Mouse (Mus musculus): Measurements from ENCODE around the gene Elovl5. TPM values are rescaled to one million over a fixed set of nuclear protein-coding genes. Genes with fewer than 3 reads are reported as not detected.

The Elovl5 gene
- total RNA-seq, 2 experiments from 2014 or later, result 70.4 to 73.1 TPM

DNA sequence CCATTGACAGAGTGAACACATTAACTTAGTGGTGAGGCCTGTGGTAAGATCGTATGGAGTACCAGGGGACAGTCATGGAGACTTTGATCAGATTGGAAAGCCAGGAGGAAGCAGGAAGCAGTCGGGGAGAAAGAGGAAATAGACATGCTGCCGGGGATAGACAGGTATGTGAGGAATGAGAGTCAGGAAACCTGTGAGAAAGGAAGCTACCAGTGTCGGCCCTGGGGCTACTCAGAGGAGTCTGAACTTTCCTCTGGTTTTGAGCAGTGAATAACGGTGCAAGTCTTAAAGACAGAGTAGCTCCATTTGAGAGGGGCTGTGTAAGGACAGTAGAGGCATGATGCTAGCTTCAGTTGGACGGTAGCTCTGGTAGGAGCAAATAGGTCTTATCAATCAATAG is 10.3 kb downstream of the Elovl5 start:
- no peak for DNase-seq (ENCODE audit: low spot score in 2 of 2)

DNA sequence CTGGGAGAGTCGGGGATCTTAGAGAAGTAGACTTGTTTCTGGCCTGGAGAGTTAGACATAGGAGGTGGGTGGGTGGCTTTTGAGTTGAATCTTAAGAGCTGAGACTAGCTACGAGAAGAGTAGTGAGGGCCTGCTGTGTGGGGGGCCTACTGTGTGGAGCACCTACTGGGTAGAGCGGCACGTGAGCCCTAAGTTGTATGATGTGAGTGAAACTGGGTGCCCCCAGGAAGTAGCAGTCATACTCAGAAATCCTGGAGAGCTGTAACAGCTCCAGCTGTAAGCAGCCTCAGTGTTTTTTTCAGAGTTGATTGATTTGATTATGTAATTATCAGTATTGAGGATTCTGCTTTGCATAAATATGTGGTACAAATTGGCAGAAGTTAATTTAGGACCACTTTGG is 11.6 kb downstream of the Elovl5 start:
- no peak for DNase-seq (ENCODE audit: low spot score in 2 of 2)

DNA sequence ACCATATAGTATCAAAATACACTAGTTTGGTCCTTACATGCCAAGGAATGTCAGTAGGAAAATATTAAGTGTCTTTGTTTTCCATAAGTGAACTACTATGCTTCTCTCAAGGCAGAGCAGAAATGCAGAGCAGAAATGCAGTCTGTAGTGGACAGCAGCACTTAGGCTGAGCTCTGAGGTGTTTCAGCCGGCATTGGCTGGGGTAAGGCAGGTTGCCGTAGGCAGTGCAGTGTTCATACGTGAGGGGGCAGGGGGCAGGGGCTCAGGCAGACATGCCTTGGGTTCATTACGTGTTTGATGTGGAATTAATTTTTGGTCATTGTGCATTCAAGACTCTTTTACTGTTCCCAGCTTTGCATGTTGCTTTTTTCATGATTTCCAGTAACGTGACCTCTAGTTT is 12.1 kb downstream of the Elovl5 start:
- DNase-seq (ENCODE audit: low spot score in 2 of 2), result no peak

DNA sequence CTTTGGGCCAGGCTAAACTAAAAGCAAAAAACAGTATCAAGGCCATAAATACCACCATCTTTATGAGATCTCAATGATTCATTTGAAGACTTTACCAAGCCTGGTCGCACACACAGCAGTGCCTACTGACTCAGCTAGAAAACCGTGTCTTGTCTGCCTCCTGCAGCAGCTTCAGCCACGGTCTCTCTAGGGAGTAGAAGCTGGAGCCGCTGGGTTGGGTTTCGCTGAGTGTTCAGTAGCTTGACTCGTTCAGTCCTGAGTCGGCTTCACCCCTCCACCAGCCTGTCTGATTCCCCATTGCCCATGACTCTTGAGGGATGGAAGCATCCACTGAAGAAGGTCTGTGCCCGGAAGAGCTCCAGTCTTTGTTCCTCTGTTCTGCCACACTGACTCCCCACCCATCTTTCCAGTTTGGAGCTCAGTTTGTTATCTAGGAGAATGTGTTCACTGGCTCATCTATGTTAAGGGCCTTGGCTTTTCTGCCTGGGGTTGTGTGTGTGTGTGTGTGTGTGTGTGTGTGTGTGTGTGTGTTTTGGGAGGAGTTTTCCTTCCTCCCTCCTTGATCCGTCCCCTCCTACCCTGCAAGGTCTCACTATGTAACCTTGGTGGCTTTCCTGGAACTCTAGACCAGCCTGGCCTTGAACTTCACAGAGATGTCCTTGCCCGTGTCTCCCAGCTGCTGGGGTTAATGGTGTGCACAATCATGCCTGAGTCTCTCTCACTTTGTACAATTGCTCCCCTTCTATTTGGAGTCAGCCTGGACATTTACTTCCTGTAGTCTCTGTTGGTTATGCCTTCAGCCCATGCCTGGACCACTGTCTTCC is 13.1 kb downstream of the Elovl5 start:
- no peak for DNase-seq (ENCODE audit: low spot score in 2 of 2)

DNA sequence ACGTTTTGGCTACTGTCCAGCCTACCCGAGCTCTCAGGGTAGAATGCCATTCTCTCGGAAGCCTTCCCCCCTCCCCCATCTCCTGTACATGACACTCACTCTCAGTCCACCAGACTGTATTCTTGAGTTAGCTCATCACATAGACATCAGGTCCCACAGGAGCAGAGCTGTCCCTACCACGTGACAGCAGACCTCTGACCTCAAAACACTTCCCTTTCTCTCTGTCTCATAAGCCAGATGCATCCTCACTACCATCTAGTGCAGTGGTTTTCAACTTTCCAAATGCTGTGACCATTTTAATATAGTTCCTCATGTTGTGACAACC is 13.7 kb downstream of the Elovl5 start:
- DNase-seq (ENCODE audit: low spot score in 2 of 2), result no peak

DNA sequence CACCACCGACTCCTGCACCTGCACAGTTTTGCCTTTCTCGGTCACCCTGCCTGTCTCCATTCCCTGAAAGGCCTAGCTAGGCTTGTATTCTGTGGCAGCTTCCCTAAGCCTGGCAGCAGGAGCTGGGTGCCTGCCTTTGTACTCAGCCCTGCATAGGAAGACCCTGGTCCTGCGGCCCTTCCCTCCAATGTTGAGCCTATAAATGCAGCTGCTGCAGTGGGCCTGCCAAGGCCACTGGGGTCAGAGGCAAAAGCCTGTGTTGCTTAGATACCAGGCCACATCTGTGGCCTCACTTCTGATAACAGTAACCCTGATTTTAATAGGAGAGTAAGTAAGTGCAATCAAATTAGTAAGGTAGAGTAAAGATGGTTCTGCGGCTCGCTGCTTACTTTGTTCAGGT is 14.6 kb downstream of the Elovl5 start:
- DNase-seq (ENCODE audit: low spot score in 2 of 2), result no peak

DNA sequence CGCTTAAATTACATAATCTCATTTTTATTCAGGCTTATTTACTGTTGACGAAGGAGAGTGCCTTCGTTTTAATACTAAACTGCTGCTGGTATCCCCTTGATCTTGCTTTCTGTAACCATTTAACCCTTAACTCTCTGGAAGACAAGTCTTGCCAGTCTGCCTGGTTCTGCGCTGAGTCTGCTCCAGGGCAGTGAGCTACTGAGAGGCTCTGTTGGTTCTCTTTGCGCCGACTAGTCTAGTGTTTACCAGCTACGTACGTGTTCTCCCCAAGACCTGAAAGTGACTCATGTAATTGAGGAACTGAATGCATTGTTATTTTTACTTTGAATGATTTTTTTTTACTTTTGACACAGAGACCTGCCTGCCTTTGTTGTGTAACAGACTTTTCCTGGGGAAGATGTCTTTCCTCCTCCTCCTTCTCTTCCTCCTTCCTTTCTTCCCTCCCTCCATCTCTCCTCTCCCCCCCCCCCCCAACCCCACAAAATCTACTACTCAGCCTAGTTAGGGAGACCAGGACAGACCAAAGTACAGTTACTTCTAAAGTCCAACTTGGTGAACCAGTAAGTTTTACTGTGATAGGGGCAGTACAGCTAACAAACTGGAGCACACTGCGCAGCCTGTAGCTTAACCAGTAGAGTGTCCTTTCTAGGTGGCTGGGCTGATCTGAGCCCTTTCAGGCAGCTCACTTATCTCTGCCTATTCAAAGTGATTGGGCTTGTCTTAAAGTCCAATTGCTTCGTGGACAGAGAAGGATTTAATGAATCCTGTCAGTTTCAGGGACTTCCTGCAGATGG is 18.9 kb downstream of the Elovl5 start:
- DNase-seq (ENCODE audit: low spot score in 2 of 2), result no peak

DNA sequence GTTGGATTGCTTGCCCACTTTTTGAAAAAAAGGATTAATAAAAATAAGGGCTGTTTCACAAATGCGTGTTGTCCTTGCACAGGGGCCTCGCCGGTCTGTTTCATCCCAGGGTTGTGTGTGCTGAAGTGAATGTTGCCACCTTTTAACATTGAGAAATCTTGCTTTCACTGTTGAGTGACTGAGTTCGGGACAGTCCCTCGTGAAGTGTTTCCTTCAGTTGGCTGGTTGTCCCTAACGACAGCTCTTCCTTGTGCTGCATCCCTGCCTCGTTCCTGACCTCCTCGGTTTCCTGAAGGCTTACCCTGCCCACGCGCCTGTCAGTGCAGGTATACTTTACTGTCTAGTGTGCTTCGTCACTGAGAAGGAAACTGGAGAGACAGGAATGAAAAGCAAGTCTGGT is 20.7 kb downstream of the Elovl5 start:
- no peak for DNase-seq (ENCODE audit: low spot score in 2 of 2)

DNA sequence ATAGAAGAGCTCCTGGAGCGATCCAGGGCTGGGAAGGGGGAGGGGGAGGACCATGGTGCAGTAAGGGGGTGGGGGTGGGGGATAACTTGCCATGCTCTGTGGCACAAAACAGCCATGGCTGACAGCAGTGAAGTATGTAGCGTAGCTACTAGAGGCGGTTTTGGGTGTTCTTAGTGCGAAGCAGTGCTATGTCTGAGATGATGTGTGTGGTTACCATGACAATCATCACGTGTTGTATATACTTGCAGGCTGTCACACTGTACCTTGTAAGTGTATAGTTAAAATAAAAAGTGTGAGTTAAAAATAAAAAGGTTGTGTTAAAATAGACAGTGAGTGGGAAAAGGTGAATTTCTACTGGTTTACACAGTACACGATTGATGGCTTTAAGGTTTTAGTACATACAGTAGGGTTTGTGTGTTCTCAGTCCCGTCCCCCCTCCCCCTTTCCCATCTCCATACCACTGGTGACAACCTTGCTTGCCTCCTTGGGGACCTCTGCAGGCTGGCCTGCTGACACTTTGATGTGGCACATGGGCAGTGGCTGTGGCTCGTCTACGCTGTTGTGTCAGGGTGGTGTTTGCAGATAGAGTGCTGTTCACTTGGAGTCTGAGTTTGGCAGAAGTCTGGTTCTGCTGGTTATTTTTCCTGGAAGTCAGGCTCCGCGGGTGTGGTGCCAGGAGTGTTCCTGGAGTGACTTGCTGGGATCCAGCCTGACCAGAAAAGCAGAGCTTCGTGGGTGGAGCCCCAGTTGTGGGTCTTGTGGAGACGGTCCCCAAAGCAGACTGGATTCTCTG is 21.8 kb downstream of the Elovl5 start:
- no peak for DNase-seq (ENCODE audit: low spot score in 2 of 2)

DNA sequence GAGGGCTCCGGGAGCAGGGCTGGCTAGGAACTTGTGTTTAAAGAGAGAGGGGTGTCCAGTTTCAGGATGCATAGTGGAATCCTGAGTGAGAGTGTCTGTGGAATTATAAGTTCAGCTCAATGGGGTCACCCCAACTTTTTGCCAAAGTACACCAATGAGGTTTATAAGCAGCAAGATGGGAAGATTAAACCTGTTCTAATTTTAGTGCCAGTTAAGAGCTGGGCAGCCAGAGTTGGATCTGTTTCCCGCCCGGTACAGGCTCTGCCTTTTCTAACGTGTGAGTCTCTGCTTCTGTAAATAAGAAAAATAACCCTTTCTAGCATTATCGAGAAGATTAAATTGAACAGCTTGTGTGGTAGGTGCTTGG is 22.4 kb downstream of the Elovl5 start:
- no peak for DNase-seq (ENCODE audit: low spot score in 2 of 2)

DNA sequence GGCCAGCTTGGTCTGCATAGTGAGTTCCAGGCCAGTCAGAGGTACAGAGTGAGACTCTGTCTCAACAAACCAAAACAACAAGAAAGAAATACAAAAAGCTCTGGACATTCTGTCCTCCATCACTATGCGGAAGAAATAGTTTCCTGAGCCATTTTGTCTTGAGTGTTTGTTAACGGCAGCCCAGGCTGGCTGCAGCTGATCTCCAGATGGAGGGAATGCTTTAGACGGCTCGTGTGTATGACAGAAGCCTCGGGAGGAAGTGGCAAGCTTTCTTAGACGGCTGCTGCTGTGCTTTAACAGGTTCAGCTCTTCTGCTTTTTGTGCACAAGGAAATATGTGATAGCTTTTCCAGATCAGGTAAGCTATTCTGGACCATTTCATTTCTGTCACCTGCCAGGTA is 23.9 kb downstream of the Elovl5 start:
- no peak for DNase-seq (ENCODE audit: low spot score in 2 of 2)

DNA sequence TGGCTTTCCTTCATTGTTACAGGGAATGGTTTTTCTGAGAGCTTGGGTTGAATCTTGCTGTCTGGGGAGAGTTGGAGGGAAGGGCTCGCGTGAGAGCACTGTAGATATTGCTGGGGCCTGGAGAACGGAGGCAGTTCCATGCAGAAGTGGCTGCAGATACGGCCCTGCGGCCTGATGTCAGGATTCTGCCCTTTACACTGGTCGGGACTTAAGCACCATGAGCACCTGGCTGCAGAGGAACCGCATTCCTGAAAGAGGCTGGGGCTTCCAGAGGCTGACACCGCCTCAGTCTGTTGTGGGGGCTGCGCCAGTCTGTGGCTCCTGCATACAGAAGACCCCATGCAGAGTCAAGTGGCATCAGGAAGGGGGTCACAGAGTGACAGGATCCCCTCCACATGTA is 24.7 kb downstream of the Elovl5 start:
- no peak for DNase-seq (ENCODE audit: low spot score in 2 of 2)

DNA sequence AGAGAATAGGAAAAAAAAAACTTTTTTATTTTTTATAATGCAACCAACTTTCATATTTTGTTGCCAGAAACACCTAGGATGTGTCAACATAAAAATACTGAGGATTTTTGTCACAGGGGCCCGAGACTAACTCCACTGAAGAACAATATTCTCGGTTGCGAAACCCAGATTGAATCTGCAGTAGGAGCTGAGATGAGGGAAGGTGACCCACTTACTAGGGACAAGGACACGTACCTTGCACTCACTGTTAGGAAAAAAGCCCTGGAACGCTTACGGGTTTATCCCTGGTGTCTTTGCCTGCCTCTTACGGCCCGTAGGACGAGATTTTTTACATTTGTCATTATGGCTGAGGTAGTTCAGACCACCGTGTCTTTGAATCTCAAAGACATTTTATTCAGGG is 25.2 kb downstream of the Elovl5 start:
- no peak for DNase-seq (ENCODE audit: low spot score in 2 of 2)

DNA sequence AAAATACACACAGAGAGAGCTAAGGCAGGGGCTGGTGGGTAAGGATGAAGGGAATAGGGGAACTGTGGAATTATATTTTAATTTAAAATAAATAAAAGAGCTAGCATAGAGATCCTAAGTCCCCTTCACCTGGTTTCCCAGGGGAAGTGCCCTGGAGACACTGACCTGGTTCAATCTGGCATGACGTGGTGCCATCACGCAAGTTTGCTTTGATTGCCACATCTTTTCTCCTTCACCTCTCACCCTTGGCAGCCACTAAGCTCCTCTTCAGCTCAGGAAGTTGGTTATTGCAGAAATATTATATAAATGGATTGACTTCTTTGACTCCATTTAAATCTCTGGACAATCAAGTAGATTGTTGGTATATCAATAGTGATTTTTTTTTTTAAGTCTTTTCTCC is 26.2 kb downstream of the Elovl5 start:
- no peak for DNase-seq (ENCODE audit: low spot score in 2 of 2)

DNA sequence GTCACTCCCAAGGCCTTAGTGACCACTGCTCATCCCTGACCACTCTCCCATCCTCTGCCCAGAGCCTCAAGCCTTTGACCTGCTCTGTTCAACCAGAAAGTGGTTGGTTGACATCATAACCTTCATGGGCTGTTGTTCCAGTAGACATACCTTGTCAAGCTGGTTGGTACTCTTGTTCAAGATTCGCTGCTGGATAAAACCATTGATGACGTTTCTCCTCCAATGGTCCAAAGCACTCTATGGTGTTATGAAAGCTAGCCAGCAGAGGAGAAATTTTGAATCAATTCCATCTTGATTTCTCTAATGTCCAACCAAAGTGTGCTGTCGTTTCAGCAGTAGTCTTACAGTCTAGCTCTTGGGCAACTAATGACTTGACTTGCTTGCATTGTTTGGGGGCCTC is 27.0 kb downstream of the Elovl5 start:
- no peak for DNase-seq (ENCODE audit: low spot score in 2 of 2)

DNA sequence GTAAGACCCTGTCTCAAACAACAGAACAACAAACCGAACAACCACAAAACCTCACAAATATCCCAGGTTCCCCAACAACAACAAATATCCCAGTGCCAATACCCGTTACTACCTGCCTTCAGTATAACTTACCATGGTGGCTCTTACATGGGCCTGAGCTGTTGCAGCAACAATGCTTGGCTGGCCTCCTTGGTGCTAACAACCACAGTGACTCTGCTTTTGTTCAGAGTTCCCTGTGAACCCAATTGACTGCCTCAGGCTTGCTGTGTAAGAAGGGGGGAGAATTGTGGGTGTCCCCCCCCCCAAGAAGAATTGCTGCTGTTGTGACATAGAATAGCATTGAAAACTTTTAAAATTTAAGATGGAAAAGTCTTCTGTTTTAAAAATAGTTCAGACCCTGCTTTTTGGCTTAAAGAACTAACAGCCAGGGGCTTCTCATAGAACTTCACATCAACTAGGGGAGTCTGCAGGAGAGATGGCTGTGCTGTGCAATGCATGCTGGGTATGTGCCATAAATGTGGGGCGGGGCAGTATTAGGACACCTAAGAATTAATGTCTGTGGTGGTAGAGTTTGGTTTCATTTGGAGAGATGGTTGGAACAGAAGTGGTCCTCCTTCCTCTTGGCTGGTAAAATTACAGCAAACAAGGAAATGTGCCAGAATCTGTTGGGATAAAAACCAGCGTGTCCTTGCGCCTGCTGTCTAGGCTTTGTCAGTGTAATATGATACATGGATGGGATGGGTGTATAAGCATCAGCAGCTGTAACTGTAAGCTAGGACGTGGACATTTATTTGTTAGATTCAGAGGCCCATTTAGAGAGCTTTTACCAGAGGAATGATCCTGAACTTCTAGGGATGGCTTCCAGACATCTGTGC is 28.9 kb downstream of the Elovl5 start:
- peak in 1 of 2 experiments; percentile 52 for DNase-seq (ENCODE audit: low spot score in 2 of 2)

DNA sequence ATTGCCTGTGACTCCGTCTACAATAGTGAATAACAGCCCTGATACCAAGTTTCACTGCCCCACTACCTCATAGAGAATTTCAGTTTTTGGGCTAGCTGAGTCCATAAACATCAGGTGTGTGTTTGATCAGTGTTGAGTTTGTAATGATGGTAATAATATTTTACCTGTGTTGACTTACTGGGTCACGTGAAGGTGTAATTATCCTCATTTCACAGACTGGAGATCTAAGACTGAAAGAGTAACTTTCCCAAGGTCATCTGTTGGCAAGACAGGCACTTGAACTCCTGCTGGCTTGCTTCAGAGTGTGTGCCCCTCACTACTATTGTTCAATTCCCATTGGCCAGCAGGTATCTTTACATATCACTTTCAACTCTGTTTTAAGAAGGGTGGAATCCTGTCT is 31.1 kb downstream of the Elovl5 start:
- no peak for DNase-seq (ENCODE audit: low spot score in 2 of 2)

DNA sequence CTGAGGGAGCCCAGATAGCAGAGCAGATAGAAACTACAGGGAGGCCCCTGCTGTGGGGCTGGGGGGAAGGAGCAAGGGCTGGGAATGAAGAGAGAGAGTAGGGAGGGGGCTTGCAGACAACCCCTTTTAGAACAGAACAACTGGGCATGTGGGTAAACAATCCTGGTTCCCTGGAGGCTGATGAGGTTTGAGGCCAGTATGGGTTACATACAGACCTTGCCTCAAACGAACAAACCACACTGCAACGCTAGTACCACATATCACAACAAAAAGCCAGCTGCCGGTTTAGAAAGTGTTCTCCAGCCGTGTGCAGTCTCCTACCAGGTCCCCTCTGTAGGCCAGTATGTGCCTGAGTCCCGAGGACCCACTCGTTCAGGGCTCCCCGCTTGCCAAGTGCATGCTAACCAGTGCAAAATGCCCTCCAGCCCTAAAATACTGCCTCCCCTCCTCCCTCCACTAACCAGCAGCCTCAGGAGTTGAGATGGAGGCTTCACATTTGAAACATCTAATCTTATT is 32.6 kb downstream of the Elovl5 start:
- no peak for DNase-seq (ENCODE audit: low spot score in 2 of 2)

DNA sequence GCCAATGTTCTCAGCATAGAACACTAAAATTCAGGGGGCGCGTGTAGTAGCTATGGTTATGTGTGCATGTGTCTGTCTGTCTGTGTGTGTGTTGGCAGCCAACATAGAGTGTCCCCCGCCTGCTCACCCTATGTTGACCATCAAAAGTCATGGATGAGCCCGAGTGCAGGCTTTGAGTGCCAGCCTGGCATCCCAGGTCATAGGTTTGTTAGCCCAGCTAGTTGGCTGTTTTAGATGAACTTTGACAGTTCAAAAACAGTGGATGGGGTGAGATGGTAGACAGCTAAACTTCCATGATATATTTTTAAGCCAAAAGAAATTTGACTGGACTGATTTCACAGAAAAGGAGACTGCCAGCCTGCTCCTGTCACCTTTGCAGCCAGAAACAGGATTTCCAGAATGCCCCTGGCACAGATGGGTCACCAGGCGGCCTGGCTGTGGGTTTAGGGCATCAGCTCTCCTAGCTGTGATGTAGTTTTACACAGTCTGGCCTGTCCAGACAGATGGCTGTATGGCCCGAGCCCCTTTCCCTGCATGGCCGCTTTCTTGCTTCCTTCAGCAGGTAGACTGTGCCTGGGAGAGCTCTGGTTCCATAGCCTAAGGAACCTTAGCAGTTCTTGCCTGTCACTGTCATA is 33.8 kb downstream of the Elovl5 start:
- no peak for DNase-seq (ENCODE audit: low spot score in 2 of 2)

DNA sequence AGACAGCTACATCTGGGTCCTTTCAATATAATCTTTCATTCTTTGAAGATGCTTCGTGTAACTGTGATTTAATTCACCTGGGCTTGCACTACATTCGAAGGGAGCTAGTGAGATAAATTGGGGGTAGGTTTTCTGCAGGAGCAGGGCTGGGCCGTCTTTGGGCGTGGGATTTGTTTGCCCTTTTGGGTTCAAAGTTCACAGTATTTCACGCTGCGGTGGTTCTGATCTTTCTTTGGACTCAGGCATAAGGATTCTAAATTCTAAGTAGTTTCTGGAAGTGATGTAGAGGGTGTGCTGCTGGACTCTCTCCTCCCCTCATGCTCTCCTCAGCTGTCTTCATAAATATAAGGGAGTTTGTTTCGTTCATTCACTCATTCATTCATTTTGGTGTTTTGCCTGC is 34.8 kb downstream of the Elovl5 start:
- no peak for DNase-seq (ENCODE audit: low spot score in 2 of 2)

All from layer of hippocampus, adult 18-20 months (tissue).